Mouse (Mus musculus) lung, embryonic 14.5 days (tissue): ENCODE data around the gene Lhb. TPM values are rescaled to one million over a fixed set of nuclear protein-coding genes. Genes with fewer than 3 reads are reported as not detected.

Source experiments
- ATAC-seq: fragments of 200-750 bp; cut with Nextera tagmentation; 2 replicates; pipeline ENCODE4 v1.8.0; 2017; ENCODE audit warnings: mild to moderate bottlenecking, moderate TSS enrichment, moderate library complexity; ENCODE audit not compliant: insufficient read depth
- DNase-seq: peaks from one replicate; pipeline ENCODE4 v3.0.0-alpha.2; 2015
- H3K27ac ChIP-seq: fragments of 300-500 bp; sonication (generic); 2 replicates; pipeline ENCODE4 v1.5.1; 2014; ENCODE audit warnings: low read depth, mild to moderate bottlenecking, moderate library complexity
- H3K27me3 ChIP-seq: fragments of 300-500 bp; sonication (generic); 2 replicates; pipeline ENCODE4 v1.6.1; 2014; ENCODE audit warnings: low read length, control low read depth; ENCODE audit not compliant: insufficient read depth
- H3K36me3 ChIP-seq: fragments of 300-500 bp; sonication (generic); 2 replicates; pipeline ENCODE4 v1.6.1; 2014; ENCODE audit warnings: control low read depth; ENCODE audit not compliant: insufficient read depth
- H3K4me1 ChIP-seq: fragments of 300-500 bp; sonication (generic); 2 replicates; pipeline ENCODE4 v1.6.1; 2014; ENCODE audit warnings: antibody characterized with exemption, control low read depth; ENCODE audit not compliant: insufficient read depth
- H3K4me2 ChIP-seq: fragments of 300-500 bp; sonication (generic); 2 replicates; pipeline ENCODE4 v1.6.1; 2014; ENCODE audit warnings: mild to moderate bottlenecking
- H3K4me3 ChIP-seq: fragments of 300-500 bp; sonication (generic); 2 replicates; pipeline ENCODE4 v1.5.1; 2014; ENCODE audit warnings: low read depth, low read length
- H3K9ac ChIP-seq: fragments of 300-500 bp; sonication (generic); 2 replicates; pipeline ENCODE4 v1.6.1; 2014
- H3K9me3 ChIP-seq: fragments of 300-500 bp; sonication (generic); 2 replicates; pipeline ENCODE4 v1.6.1; 2016; ENCODE audit warnings: low read depth, low read length, control low read depth
- CTCF ChIP-seq: IDR thresholded peaks from 2 replicates; pipeline ENCODE4 v1.5.1; 2016; ENCODE audit warnings: antibody characterized with exemption, low read depth
- WGBS: fragments of 180-500 bp; shearing (Covaris S2); extraction: QIAGEN DNeasy Blood & Tissue Kit; methylation state at CpG from one replicate; pipeline ENCODE4 v1.1.7; 2014; 5-methylcytosine and 5-hydroxymethylcytosine counted together
- polyA plus RNA-seq: library from polyadenylated mRNA; unstranded; fragments of >200 nt; fragmentation: Nextera tagmentation; extraction: Ambion mirVana; gene quantifications from 2 replicates; pipeline ENCODE4 v1.2.1, GENCODE M21; 2014

Lhb gene
- polyA plus RNA-seq, 1 experiment from 2014 or later, result not detected

DNA sequence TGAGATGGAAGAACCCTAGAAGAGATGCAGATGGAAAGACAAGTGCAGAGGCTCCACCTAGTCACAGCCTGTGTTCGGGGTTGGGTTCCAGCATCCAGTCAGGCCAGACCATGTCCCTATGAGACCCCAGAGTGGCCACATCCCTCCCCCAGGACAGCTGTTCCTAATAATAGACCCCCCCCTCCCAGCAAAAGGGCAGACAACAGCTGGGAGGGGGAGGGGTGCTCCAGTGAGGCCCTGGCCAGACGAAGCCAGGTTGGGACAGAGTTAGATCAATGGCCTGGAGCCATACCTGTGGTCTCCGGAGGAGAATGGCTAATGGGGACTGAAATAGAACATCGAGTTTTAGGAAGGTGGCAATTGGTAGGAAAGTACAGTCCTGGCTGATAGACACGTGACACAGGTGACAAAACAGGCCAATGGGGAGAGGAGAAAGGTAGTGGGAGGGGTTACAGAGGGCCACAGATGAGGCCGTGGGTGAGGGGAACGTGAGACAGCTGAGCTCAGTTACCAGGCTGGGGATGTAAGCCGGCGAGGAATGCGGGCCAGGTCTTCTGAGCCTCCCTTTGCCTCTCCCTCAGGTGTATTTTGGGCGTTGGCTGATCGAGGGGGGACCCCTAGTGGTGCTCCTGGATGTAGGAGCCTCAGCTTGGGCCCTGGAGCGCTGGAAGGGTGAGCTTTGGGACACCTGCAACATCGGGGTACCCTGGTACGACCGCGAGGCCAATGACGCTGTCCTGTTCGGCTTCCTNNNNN, 17.1 kb downstream of the Lhb start, which contains the start of gene Ruvbl2:
Gene Ruvbl2, minus strand, starts transcription at position 576 of the 756 bp plus-strand sequence.
- no peaks in the 10 kb centered on the region for H3K27me3 ChIP-seq
- no peak within 1 kb of the TSS for H3K27ac ChIP-seq

GRCm38 (mm10) chr7:45443526-45444420, 23.2 kb downstream of the Lhb start:
- H3K36me3 ChIP-seq, result peaks cover 68% of the 10 kb centered on the region
- H3K4me2 ChIP-seq, result no peak overlapping the region
- no peak overlapping the region for H3K4me3 ChIP-seq
- no peaks in the 10 kb centered on the region for H3K9me3 ChIP-seq
- no peak for ATAC-seq
- no peaks in the 10 kb centered on the region for H3K4me1 ChIP-seq
- H3K27me3 ChIP-seq, result no peaks in the 10 kb centered on the region
- H3K27ac ChIP-seq, result no peak overlapping the region
- 71% methylated on average over 22 of the region's 22 CpGs for WGBS
- TF ChIP-seq CTCF, result no peak
- DNase-seq, result no peak
- no peak overlapping the region; the same call in 1 of the 2 replicates for H3K9ac ChIP-seq

More for the DNA sequence above, 17.1 kb downstream of the Lhb start, which contains the start of gene Ruvbl2:
- peak within 1 kb of the TSS; percentile 30; the same call in 1 of the 2 replicates for H3K9ac ChIP-seq
- ATAC-seq, result no peak
- WGBS, result 19% methylated on average over 19 of the region's 19 CpGs
- H3K4me2 ChIP-seq, result peak within 1 kb of the TSS; percentile 21; the same call in 1 of the 2 replicates
- H3K4me1 ChIP-seq, result peaks cover 18% of the 10 kb centered on the region
- no peak within 1 kb of the TSS; the same call in 1 of the 2 replicates for H3K4me3 ChIP-seq
- TF ChIP-seq CTCF, result peak; percentile 61
- peak; percentile 59 for DNase-seq
- H3K9me3 ChIP-seq, result no peaks in the 10 kb centered on the region
- peaks cover 26% of the 10 kb centered on the region; the same call in 1 of the 2 replicates for H3K36me3 ChIP-seq

DNA sequence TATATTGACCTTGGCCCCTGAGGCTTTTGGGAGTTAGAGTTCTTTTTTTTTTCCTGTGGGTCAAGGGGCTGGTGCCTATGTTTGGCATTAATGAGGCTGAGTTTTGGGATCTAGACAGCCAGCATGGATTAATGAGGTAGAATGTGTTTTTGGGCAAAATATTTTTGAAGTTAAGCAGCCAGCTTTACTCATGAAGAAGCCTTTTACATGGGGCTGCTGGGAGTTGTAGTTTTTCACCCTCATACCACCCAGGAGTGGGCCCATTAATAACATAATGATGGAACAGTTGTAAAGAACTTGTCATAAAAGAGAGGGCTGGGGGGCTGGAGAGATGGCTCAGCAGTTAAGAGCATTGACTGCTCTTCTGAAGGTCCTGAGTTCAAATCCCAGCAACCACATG, 26.0 kb downstream of the Lhb start:
- no peaks in the 10 kb centered on the region for H3K4me1 ChIP-seq
- H3K4me2 ChIP-seq, result no peak overlapping the region
- DNase-seq (no peak), ATAC-seq (no peak)
- no peaks in the 10 kb centered on the region for H3K27me3 ChIP-seq
- no peak overlapping the region for H3K4me3 ChIP-seq
- no peak overlapping the region for H3K9ac ChIP-seq
- H3K27ac ChIP-seq, result no peak overlapping the region
- peaks cover 65% of the 10 kb centered on the region for H3K36me3 ChIP-seq
- H3K9me3 ChIP-seq, result no peaks in the 10 kb centered on the region
- no peak for TF ChIP-seq CTCF

- Histone ChIP-seq H3K4me1 (no peaks in the 10 kb centered on the region), H3K36me3 (peaks cover 67% of the 10 kb centered on the region), H3K9ac (no peak overlapping the region), H3K4me3 (no peak overlapping the region), H3K27me3 (no peaks in the 10 kb centered on the region), H3K4me2 (no peak overlapping the region), H3K9me3 (no peaks in the 10 kb centered on the region), H3K27ac (no peak overlapping the region)
- DNase-seq (peak; percentile 72), ATAC-seq (0 out of 2 replicates have a peak, but pooled peaks have one; percentile 36)
- 30% methylated on average over 11 of the region's 11 CpGs for whole genome bisulfite sequencing
- TF ChIP-seq CTCF, result peak; percentile 39; the same call in 1 of the 2 replicates
Measured at GRCm38 (mm10) chr7:45447325-45447990, 26.8 kb downstream of the Lhb start.

DNA sequence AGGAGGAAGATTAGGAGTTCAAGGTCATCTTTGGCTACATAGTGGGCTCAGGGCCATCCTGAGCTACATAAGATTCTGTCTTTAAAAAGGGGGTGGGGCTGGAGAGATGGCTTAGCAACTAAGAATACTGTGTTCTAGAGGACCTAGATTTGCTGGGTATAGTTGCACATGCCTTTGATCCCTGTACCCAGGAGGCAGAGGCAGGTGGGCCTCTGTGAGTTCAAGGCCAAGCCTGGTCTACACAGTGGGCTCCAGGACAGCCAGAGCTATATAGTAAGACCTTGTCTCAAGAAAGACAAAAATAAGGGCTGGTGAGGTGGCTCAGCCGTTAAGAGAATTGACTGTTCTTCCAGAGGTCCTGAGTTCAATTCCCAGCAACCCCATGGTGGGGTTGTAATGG, 29.4 kb downstream of the Lhb start:
- H3K4me1 ChIP-seq, result no peaks in the 10 kb centered on the region
- no peak overlapping the region for H3K4me2 ChIP-seq
- no peak overlapping the region for H3K27ac ChIP-seq
- H3K27me3 ChIP-seq, result no peaks in the 10 kb centered on the region
- DNase-seq (no peak), ATAC-seq (no peak)
- no peak overlapping the region for H3K9ac ChIP-seq
- H3K9me3 ChIP-seq, result no peaks in the 10 kb centered on the region
- TF ChIP-seq CTCF, result no peak
- WGBS, result 90% methylated on average over 1 of the region's 1 CpGs
- no peak overlapping the region for H3K4me3 ChIP-seq
- H3K36me3 ChIP-seq, result peaks cover 64% of the 10 kb centered on the region

GRCm38 (mm10) chr7:45451344-45451982, 30.8 kb downstream of the Lhb start:
- ATAC-seq (peak; percentile 75), DNase-seq (peak; percentile 93)
- Histone ChIP-seq H3K36me3 (peaks cover 65% of the 10 kb centered on the region), H3K9ac (no peak overlapping the region), H3K4me1 (no peaks in the 10 kb centered on the region), H3K9me3 (no peaks in the 10 kb centered on the region), H3K27ac (no peak overlapping the region), H3K27me3 (no peaks in the 10 kb centered on the region), H3K4me2 (no peak overlapping the region), H3K4me3 (no peak overlapping the region)
- peak; percentile 89 for TF ChIP-seq CTCF
- 55% methylated on average over 23 of the region's 23 CpGs for WGBS
